Mouse (Mus musculus): ENCODE results near the gene Amer3. TPM values are rescaled to one million over a fixed set of nuclear protein-coding genes. Genes with fewer than 3 reads are reported as not detected.
"Not testable (repeated sequence)": the region's sequence is repeated elsewhere in the genome, so short reads cannot be mapped to it uniquely, and the experiment has no call there.

The Amer3 gene
- polyA plus RNA-seq, 1 experiment = not detected

- Histone ChIP-seq H3K4me1 (no peaks in the 10 kb centered on the region), H3K9me3 (0 out of 2 replicates have a peak, but pooled peaks cover 7% of the 10 kb centered on the region), H3K27me3 (replicated peaks) (peaks cover 2% of the 10 kb centered on the region), H3K36me3 (replicated peaks; ENCODE audit: low read length) (no peaks in the 10 kb centered on the region), H3K4me3 (replicated peaks) (no peak overlapping the region)
- TF ChIP-seq GATA1 (IDR thresholded peaks at IDR 0.05; ENCODE audit: borderline replicate concordance, low read length) (no peak), FLI1 (IDR thresholded peaks at IDR 0.05; ENCODE audit: low read length) (no peak)
Observed at GRCm38 (mm10) chr1:34600000-34600399, 20.5 kb downstream of the Amer3 start.

GRCm38 (mm10) chr1:34601323-34602047 lies 22.0 kb downstream of the Amer3 start:
- H3K9me3 ChIP-seq = no peaks in the 10 kb centered on the region
- H3K36me3 ChIP-seq (replicated peaks; ENCODE audit: low read length) = no peaks in the 10 kb centered on the region
- H3K27me3 ChIP-seq (replicated peaks) = no peaks in the 10 kb centered on the region
- TF ChIP-seq FLI1 (IDR thresholded peaks at IDR 0.05; ENCODE audit: low read length) (no peak), GATA1 (IDR thresholded peaks at IDR 0.05; ENCODE audit: borderline replicate concordance, low read length) (no peak)
- H3K4me3 ChIP-seq (replicated peaks) = no peak overlapping the region
- H3K4me1 ChIP-seq = no peaks in the 10 kb centered on the region

- Histone ChIP-seq H3K27me3 (replicated peaks) (no peaks in the 10 kb centered on the region), H3K36me3 (replicated peaks; ENCODE audit: low read length) (no peaks in the 10 kb centered on the region), H3K9me3 (no peaks in the 10 kb centered on the region), H3K4me3 (replicated peaks) (no peak overlapping the region), H3K4me1 (no peaks in the 10 kb centered on the region)
- TF ChIP-seq GATA1 (IDR thresholded peaks at IDR 0.05; ENCODE audit: borderline replicate concordance, low read length) (no peak), FLI1 (IDR thresholded peaks at IDR 0.05; ENCODE audit: low read length) (no peak)
Observed at GRCm38 (mm10) chr1:34602363-34602762, 22.9 kb downstream of the Amer3 start.

- Histone ChIP-seq H3K36me3 (replicated peaks; ENCODE audit: low read length) (no peaks in the 10 kb centered on the region), H3K27me3 (replicated peaks) (peaks cover 4% of the 10 kb centered on the region), H3K4me1 (no peaks in the 10 kb centered on the region), H3K9me3 (no peaks in the 10 kb centered on the region), H3K4me3 (replicated peaks) (no peak overlapping the region)
- TF ChIP-seq FLI1 (IDR thresholded peaks at IDR 0.05; ENCODE audit: low read length) = no peak
- TF ChIP-seq GATA1 (IDR thresholded peaks at IDR 0.05; ENCODE audit: borderline replicate concordance, low read length) = no peak
Observed at GRCm38 (mm10) chr1:34613801-34614200, 34.3 kb downstream of the Amer3 start.

GRCm38 (mm10) chr1:34620116-34620515 lies 40.7 kb downstream of the Amer3 start:
- not testable (repeated sequence) for H3K27me3 ChIP-seq (replicated peaks); H3K9me3 ChIP-seq; H3K36me3 ChIP-seq (replicated peaks; ENCODE audit: low read length); H3K4me3 ChIP-seq (replicated peaks); H3K4me1 ChIP-seq

GRCm38 (mm10) chr1:34620761-34621160 lies 41.3 kb downstream of the Amer3 start:
- H3K4me1 ChIP-seq; H3K4me3 ChIP-seq (replicated peaks); H3K27me3 ChIP-seq (replicated peaks); H3K36me3 ChIP-seq (replicated peaks; ENCODE audit: low read length); H3K9me3 ChIP-seq: not testable (repeated sequence)

GRCm38 (mm10) chr1:34635711-34636110 lies 56.3 kb downstream of the Amer3 start:
- H3K4me1 ChIP-seq = no peaks in the 10 kb centered on the region
- no peaks in the 10 kb centered on the region for H3K36me3 ChIP-seq (replicated peaks; ENCODE audit: low read length)
- H3K4me3 ChIP-seq (replicated peaks) = no peak overlapping the region
- H3K27me3 ChIP-seq (replicated peaks) = no peaks in the 10 kb centered on the region
- peaks cover 9% of the 10 kb centered on the region for H3K9me3 ChIP-seq
- TF ChIP-seq FLI1 (IDR thresholded peaks at IDR 0.05; ENCODE audit: low read length) (no peak), GATA1 (IDR thresholded peaks at IDR 0.05; ENCODE audit: borderline replicate concordance, low read length) (no peak)

Other genes starting within 250 kb of the Amer3 start
- 10.1 and 36.5 TPM in 2 replicates for gene Ccdc115, start 140.0 kb upstream of the Amer3 start, polyA plus RNA-seq (2012; ENCODE audit: insufficient read depth, low replicate concordance)
- 11.7 and 61.2 TPM in 2 replicates for gene Imp4, start 139.8 kb upstream of the Amer3 start, polyA plus RNA-seq (2012; ENCODE audit: insufficient read depth, low replicate concordance)
- gene Ptpn18, start 119.9 kb upstream of the Amer3 start, polyA plus RNA-seq (2012; ENCODE audit: insufficient read depth, low replicate concordance) = 398 and 732 TPM in 2 replicates
- gene Prss39, start 81.2 kb upstream of the Amer3 start, polyA plus RNA-seq (2012; ENCODE audit: insufficient read depth, low replicate concordance) = 0.17 TPM in 1 of 2 replicates, not detected in the other
- not detected in 2 replicates for gene Cfc1, start 44.0 kb upstream of the Amer3 start, polyA plus RNA-seq (2012; ENCODE audit: insufficient read depth, low replicate concordance)
- gene Prss40, start 18.7 kb upstream of the Amer3 start, polyA plus RNA-seq (2012; ENCODE audit: insufficient read depth, low replicate concordance) = not detected in 2 replicates

Measured in megakaryocyte, embryonic 14.5 days (primary cell).